Mouse (Mus musculus) forebrain, embryonic 10.5 days (tissue): ENCODE results near the gene Arhgap35. TPM values are rescaled to one million over a fixed set of nuclear protein-coding genes. Genes with fewer than 3 reads are reported as not detected.
"Not testable (repeated sequence)": the region's sequence is repeated elsewhere in the genome, so short reads cannot be mapped to it uniquely, and the experiment has no call there.

Experiments used
- DNase-seq: peaks from one replicate; pipeline ENCODE4 v3.0.0-alpha.2; 2017; ENCODE audit warnings: low spot score; ENCODE audit errors: extremely low spot score
- H3K27ac ChIP-seq: fragments of 300-500 bp; sonication (generic); 2 replicates; pipeline ENCODE4 v1.5.1; 2016; ENCODE audit warnings: mild to moderate bottlenecking
- H3K27me3 ChIP-seq: fragments of 300-500 bp; sonication (generic); 2 replicates; pipeline ENCODE4 v1.6.1; 2016; ENCODE audit warnings: mild to moderate bottlenecking; ENCODE audit not compliant: poor library complexity, severe bottlenecking
- H3K36me3 ChIP-seq: fragments of 300-500 bp; sonication (generic); replicated peaks from 2 replicates; pipeline ENCODE4 v1.6.1; 2016; ENCODE audit warnings: mild to moderate bottlenecking, moderate library complexity
- H3K4me1 ChIP-seq: fragments of 300-500 bp; sonication (generic); 2 replicates; pipeline ENCODE4 v1.6.1; 2016
- H3K4me3 ChIP-seq: fragments of 300-500 bp; sonication (generic); 2 replicates; pipeline ENCODE4 v1.5.1; 2016; ENCODE audit warnings: mild to moderate bottlenecking, moderate library complexity
- H3K9me3 ChIP-seq: fragments of 300-500 bp; sonication (generic); 2 replicates; pipeline ENCODE4 v1.6.1; 2016; ENCODE audit warnings: mild to moderate bottlenecking, moderate library complexity
- WGBS: fragments of 180-500 bp; shearing (Covaris S2); methylation state at CpG from one replicate; pipeline ENCODE4 v1.1.7; 2016; 5-methylcytosine and 5-hydroxymethylcytosine counted together
- polyA plus RNA-seq: library from polyadenylated mRNA; unstranded; fragments of >200 nt; fragmentation: Nextera tagmentation; extraction: Ambion mirVana; gene quantifications from 2 replicates; pipeline ENCODE4 v1.2.1, GENCODE M21; 2016

Arhgap35 gene
- polyA plus RNA-seq = 30.3 and 32.2 TPM in 2 replicates

DNA sequence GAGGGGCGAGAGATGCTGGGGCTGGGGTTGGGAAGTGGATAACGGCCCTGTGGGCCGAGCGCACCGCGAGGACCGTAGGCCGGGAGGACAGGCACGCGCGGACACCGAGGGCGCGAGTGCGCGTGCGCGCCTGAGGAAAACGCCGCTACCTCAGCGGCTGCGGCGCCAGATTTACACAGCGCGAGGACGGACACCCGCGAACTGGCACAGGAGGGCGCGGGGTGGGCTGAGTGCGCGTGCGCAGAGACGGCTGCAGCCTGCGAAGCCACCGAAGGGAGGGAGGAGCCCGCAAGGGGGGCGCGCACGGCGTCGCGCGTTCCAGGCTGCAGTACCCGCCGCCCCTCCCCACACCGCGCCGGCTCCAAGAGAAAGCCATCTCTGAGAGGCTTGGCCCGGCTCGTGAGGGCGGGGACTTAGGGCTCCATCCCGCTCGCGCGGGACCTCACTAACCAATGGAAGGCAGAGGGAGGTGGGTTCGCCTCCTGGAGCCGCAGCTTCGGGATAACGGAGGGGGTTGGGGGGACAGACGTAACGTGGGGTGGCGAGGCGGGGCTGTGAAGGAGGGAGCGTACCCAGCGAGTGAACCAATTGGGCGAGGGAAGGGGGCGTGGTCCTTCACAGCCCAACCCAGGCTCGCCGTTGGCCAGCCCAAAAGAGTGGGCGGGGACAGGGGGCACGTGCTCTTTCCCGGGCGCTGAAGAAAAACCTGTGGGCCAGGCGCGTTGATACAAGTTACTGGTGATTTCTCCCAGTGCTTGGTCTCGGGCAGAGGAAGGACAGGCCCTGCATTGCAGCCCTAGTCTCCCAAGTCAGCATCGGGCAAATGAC, at the start of gene Arhgap35:
Arhgap35 (minus strand) TSS at position 106 of the 828 bp plus-strand sequence.
- DNase-seq = peak; percentile 99
- WGBS = under 1% methylated on average over 72 of the region's 78 CpGs
- Histone ChIP-seq H3K27ac (peak within 1 kb of the TSS; percentile 100), H3K36me3 (peaks cover 14% of the 10 kb centered on the region), H3K27me3 (peaks cover 22% of the 10 kb centered on the region), H3K4me3 (peak within 1 kb of the TSS; percentile 93), H3K4me1 (peaks cover 65% of the 10 kb centered on the region), H3K9me3 (no peaks in the 10 kb centered on the region)

DNA sequence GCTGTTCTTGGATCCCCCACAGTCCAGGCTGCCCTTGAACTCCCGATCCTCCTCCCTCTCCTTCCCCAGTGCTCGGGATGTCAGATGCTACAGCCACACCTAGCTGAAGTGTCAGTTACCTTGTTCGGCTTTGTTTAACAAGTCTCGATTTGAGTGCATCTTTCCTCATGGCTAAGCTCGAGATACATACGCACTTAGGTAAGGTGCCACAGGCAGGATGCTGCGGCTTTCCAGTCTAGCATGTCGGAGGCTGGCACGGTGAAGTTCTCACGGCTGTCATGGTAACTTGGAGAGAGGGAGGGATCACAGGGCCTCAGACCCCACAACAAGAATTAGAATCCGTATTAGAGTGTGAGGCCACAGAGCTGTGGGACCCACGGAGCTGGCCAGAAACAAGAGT, 29.5 kb upstream of the Arhgap35 start:
- H3K4me3 ChIP-seq = no peak overlapping the region
- DNase-seq = no peak
- no peaks in the 10 kb centered on the region for H3K9me3 ChIP-seq
- H3K27me3 ChIP-seq = no peaks in the 10 kb centered on the region
- H3K36me3 ChIP-seq = no peaks in the 10 kb centered on the region
- H3K4me1 ChIP-seq = peaks cover 5% of the 10 kb centered on the region
- WGBS = 74% methylated on average over 12 of the region's 12 CpGs
- H3K27ac ChIP-seq = no peak overlapping the region

GRCm38 (mm10) chr7:16643106-16643505, 28.3 kb upstream of the Arhgap35 start:
- not testable (repeated sequence) for H3K36me3 ChIP-seq, H3K4me3 ChIP-seq, H3K4me1 ChIP-seq, H3K9me3 ChIP-seq, DNase-seq, H3K27me3 ChIP-seq, H3K27ac ChIP-seq
- 71% methylated on average over 4 of the region's 4 CpGs for WGBS

GRCm38 (mm10) chr7:16639028-16639427, 24.2 kb upstream of the Arhgap35 start:
- no peak for DNase-seq
- Histone ChIP-seq H3K27ac (no peak overlapping the region), H3K9me3 (no peaks in the 10 kb centered on the region), H3K4me1 (peaks cover 5% of the 10 kb centered on the region; the same call in 1 of the 2 replicates), H3K27me3 (peaks cover 4% of the 10 kb centered on the region; the same call in 1 of the 2 replicates), H3K4me3 (no peak overlapping the region), H3K36me3 (no peaks in the 10 kb centered on the region)
- whole genome bisulfite sequencing = 95% methylated on average over 3 of the region's 3 CpGs

DNA sequence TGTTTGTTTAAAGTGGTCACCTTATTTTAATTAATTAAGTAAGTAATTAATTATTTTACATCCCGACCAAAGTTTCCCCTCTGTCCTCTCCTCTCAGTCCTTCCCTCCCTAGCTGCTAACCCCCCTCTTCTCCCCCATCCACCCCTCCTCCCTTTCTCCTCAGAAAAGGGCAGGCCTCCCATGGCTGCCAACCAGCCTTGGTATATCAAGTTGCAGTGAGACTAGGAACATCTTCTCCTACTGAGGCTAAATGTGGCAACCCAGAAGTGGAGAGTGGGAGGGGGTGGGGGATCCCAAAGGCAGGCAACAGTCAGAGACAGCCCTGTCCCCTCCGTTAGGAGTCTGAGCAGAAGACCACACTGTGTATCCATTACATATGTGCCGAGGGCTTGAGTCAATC, 20.3 kb upstream of the Arhgap35 start:
- H3K4me1 ChIP-seq = peaks cover 10% of the 10 kb centered on the region; the same call in 1 of the 2 replicates
- H3K36me3 ChIP-seq = no peaks in the 10 kb centered on the region
- peaks cover 8% of the 10 kb centered on the region; the same call in 1 of the 2 replicates for H3K27me3 ChIP-seq
- no peak overlapping the region for H3K4me3 ChIP-seq
- no peaks in the 10 kb centered on the region for H3K9me3 ChIP-seq
- H3K27ac ChIP-seq = no peak overlapping the region
- no peak for DNase-seq
- WGBS = 63% methylated on average over 3 of the region's 3 CpGs

- not testable (repeated sequence) for H3K4me3 ChIP-seq, H3K9me3 ChIP-seq, H3K4me1 ChIP-seq, H3K27ac ChIP-seq, H3K36me3 ChIP-seq, H3K27me3 ChIP-seq, DNase-seq
- WGBS = 25% methylated on average over 10 of the region's 10 CpGs
These were observed 19.1 kb upstream of the Arhgap35 start for GRCm38 (mm10) chr7:16633913-16634312.

GRCm38 (mm10) chr7:16631932-16632331, 17.1 kb upstream of the Arhgap35 start:
- Histone ChIP-seq H3K4me3 (no peak overlapping the region), H3K27ac (no peak overlapping the region), H3K36me3 (no peaks in the 10 kb centered on the region), H3K9me3 (no peaks in the 10 kb centered on the region), H3K4me1 (peaks cover 10% of the 10 kb centered on the region; the same call in 1 of the 2 replicates), H3K27me3 (peaks cover 8% of the 10 kb centered on the region; the same call in 1 of the 2 replicates)
- 72% methylated on average over 4 of the region's 4 CpGs for WGBS
- DNase-seq = no peak

GRCm38 (mm10) chr7:16631025-16631424, 16.2 kb upstream of the Arhgap35 start:
- Histone ChIP-seq H3K27me3 (peaks cover 8% of the 10 kb centered on the region; the same call in 1 of the 2 replicates), H3K9me3 (no peaks in the 10 kb centered on the region), H3K4me3 (no peak overlapping the region), H3K4me1 (peaks cover 10% of the 10 kb centered on the region; the same call in 1 of the 2 replicates), H3K27ac (no peak overlapping the region), H3K36me3 (no peaks in the 10 kb centered on the region)
- 87% methylated on average over 4 of the region's 4 CpGs for WGBS
- DNase-seq = no peak

- DNase-seq = peak; percentile 50
- 0 out of 2 replicates have a peak, but pooled peaks cover 4% of the 10 kb centered on the region for H3K27me3 ChIP-seq
- peaks cover 7% of the 10 kb centered on the region; the same call in 1 of the 2 replicates for H3K4me1 ChIP-seq
- H3K27ac ChIP-seq = no peak overlapping the region
- no peaks in the 10 kb centered on the region for H3K36me3 ChIP-seq
- 21% methylated on average over 10 of the region's 10 CpGs for WGBS
- H3K4me3 ChIP-seq = no peak overlapping the region
- no peaks in the 10 kb centered on the region for H3K9me3 ChIP-seq
These were observed 15.0 kb upstream of the Arhgap35 start for GRCm38 (mm10) chr7:16629598-16630296.

DNA sequence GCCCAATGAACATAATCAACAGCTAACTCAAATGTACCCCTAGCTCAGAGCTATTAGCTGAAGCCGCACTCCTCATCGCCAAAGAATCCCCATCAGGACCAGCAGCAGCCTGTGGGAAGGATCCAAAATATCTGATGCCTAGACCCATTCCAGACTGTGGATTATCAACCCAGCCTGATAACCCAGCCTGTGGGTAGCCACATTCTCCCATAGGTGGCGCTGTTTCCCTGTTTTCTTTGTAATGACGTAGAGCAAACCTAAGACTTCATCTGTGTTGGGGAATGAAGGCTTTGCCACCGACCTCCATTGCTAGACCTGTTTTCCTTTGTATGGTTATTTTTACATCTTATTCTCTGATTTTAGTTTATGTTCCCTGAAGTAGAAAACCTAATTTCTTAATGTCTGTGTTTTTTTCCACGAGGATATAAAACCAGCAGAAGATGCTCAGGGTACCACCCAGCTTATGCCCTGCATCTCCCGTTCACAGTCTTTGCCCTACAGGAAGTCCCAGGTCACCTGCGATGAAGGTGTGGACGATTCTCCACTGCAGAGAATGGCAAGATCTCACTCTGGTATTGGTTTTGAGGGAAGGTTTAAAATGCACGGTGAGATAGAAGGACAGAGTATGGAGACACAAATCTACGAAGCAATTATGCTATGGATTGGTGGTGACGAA, 13.4 kb upstream of the Arhgap35 start:
- DNase-seq = peak; percentile 69
- H3K4me3 ChIP-seq = no peak overlapping the region
- no peaks in the 10 kb centered on the region for H3K9me3 ChIP-seq
- 0 out of 2 replicates have a peak, but pooled peaks cover 3% of the 10 kb centered on the region for H3K27me3 ChIP-seq
- peaks cover 7% of the 10 kb centered on the region; the same call in 1 of the 2 replicates for H3K4me1 ChIP-seq
- H3K36me3 ChIP-seq = no peaks in the 10 kb centered on the region
- WGBS = 40% methylated on average over 12 of the region's 12 CpGs
- no peak overlapping the region for H3K27ac ChIP-seq

GRCm38 (mm10) chr7:16623687-16624086, 8.9 kb upstream of the Arhgap35 start:
- no peak overlapping the region for H3K27ac ChIP-seq
- H3K4me3 ChIP-seq = no peak overlapping the region
- peaks cover 9% of the 10 kb centered on the region for H3K27me3 ChIP-seq
- DNase-seq = no peak
- H3K36me3 ChIP-seq = no peaks in the 10 kb centered on the region
- H3K9me3 ChIP-seq = no peaks in the 10 kb centered on the region
- H3K4me1 ChIP-seq = peaks cover 17% of the 10 kb centered on the region

DNA sequence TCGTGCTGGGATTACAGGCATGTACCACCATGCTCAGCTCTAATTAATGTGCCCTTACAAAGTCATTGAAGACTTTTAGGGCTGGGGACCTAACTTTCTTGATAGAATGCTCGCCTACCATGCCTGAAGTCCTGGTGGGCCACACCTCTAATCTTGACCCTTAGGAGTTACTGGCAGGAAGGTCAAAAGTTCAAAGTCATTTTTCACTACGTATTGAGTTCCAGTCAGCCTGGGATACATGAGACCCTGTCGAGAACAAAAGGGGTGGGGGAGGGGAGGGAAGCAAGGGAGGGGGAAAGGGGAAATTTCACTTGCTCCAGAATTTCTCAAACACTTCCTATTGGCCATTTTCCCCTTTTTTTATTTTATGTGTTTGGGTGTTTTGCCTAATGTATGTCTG, 8.3 kb upstream of the Arhgap35 start:
- peaks cover 23% of the 10 kb centered on the region for H3K4me1 ChIP-seq
- no peak for DNase-seq
- H3K9me3 ChIP-seq = no peaks in the 10 kb centered on the region
- no peak overlapping the region for H3K4me3 ChIP-seq
- no peaks in the 10 kb centered on the region for H3K36me3 ChIP-seq
- WGBS = 69% methylated on average over 4 of the region's 4 CpGs
- no peak overlapping the region for H3K27ac ChIP-seq
- peaks cover 14% of the 10 kb centered on the region for H3K27me3 ChIP-seq
